Mouse (Mus musculus) kidney, postnatal 0 days (tissue): ENCODE data around the gene H2-T3. TPM values are rescaled to one million over a fixed set of nuclear protein-coding genes. Genes with fewer than 3 reads are reported as not detected.

Source experiments
- ATAC-seq: fragments of 200-750 bp; cut with Nextera tagmentation; replicated peaks from 2 replicates; pipeline ENCODE4 v1.8.0; 2017; ENCODE audit warnings: low read depth, moderate number of reproducible peaks, moderate TSS enrichment, moderate library complexity; ENCODE audit not compliant: low FRiP score
- DNase-seq: peaks from one replicate; pipeline ENCODE4 v3.0.0-alpha.2; 2016; ENCODE audit warnings: low spot score
- H3K27ac ChIP-seq: fragments of 300-500 bp; sonication (generic); 2 replicates; pipeline ENCODE4 v1.5.1; 2014; ENCODE audit warnings: mild to moderate bottlenecking
- H3K27me3 ChIP-seq: fragments of 300-500 bp; sonication (generic); 2 replicates; pipeline ENCODE4 v1.6.1; 2014; ENCODE audit warnings: low read length, mixed read lengths; ENCODE audit not compliant: insufficient read depth
- H3K36me3 ChIP-seq: fragments of 300-500 bp; sonication (generic); 2 replicates; pipeline ENCODE4 v1.6.1; 2014; ENCODE audit warnings: low read length, mixed read lengths; ENCODE audit not compliant: insufficient read depth
- H3K4me1 ChIP-seq: fragments of 300-500 bp; sonication (generic); replicated peaks from 2 replicates; pipeline ENCODE4 v1.6.1; 2014; ENCODE audit warnings: antibody characterized with exemption, low read length, mixed read lengths; ENCODE audit not compliant: insufficient read depth
- H3K4me2 ChIP-seq: fragments of 300-500 bp; sonication (generic); 2 replicates; pipeline ENCODE4 v1.6.1; 2014; ENCODE audit warnings: mild to moderate bottlenecking, low read length, moderate library complexity, mixed read lengths
- H3K4me3 ChIP-seq: fragments of 300-500 bp; sonication (generic); replicated peaks from 2 replicates; pipeline ENCODE4 v1.5.1; 2014; ENCODE audit warnings: low read depth, low read length
- H3K9ac ChIP-seq: fragments of 300-500 bp; sonication (generic); 2 replicates; pipeline ENCODE4 v1.6.1; 2014; ENCODE audit warnings: low read depth, low read length
- H3K9me3 ChIP-seq: fragments of 300-500 bp; sonication (generic); replicated peaks from 2 replicates; pipeline ENCODE4 v1.6.1; 2016; ENCODE audit warnings: low read length, inconsistent platforms, mixed read lengths
- CTCF ChIP-seq: IDR thresholded peaks from 2 replicates; pipeline ENCODE4 v1.5.1; 2016; ENCODE audit warnings: antibody characterized with exemption, low read depth, mild to moderate bottlenecking, moderate library complexity
- WGBS: fragments of 180-500 bp; shearing (Covaris S2); extraction: QIAGEN DNeasy Blood & Tissue Kit; methylation state at CpG from one replicate; pipeline ENCODE4 v1.1.7; 2014; 5-methylcytosine and 5-hydroxymethylcytosine counted together
- polyA plus RNA-seq: library from polyadenylated mRNA; unstranded; fragments of >200 nt; fragmentation: Nextera tagmentation; extraction: Ambion mirVana; gene quantifications from 2 replicates; pipeline ENCODE4 v1.2.1, GENCODE M21; 2015

The H2-T3 gene
- polyA plus RNA-seq, 1 experiment from 2014 or later, result not detected

- no peak for DNase-seq
- H3K27me3 ChIP-seq, result peaks cover 10% of the 10 kb centered on the region
Measured at GRCm38 (mm10) chr17:36201851-36202250, 11.8 kb upstream of the H2-T3 start.

GRCm38 (mm10) chr17:36198317-36198716 lies 8.2 kb upstream of the H2-T3 start:
- WGBS, result 19% methylated on average over 5 of the region's 5 CpGs
- Histone ChIP-seq H3K27ac (no peak overlapping the region), H3K4me2 (no peak overlapping the region), H3K9ac (no peak overlapping the region), H3K9me3 (no peaks in the 10 kb centered on the region), H3K4me3 (no peak overlapping the region), H3K4me1 (no peaks in the 10 kb centered on the region), H3K36me3 (no peaks in the 10 kb centered on the region), H3K27me3 (no peaks in the 10 kb centered on the region)
- peak; percentile 36 for ATAC-seq
- TF ChIP-seq CTCF, result peak; percentile 51
- DNase-seq, result no peak

More at GRCm38 (mm10) chr17:36201851-36202250, 11.8 kb upstream of the H2-T3 start:
- H3K4me1 ChIP-seq, result no peaks in the 10 kb centered on the region
- H3K9ac ChIP-seq, result no peak overlapping the region
- TF ChIP-seq CTCF, result no peak
- no peak for ATAC-seq
- WGBS, result 88% methylated on average over 2 of the region's 2 CpGs
- H3K9me3 ChIP-seq, result no peaks in the 10 kb centered on the region
- H3K4me3 ChIP-seq, result no peak overlapping the region
- no peak overlapping the region for H3K4me2 ChIP-seq
- no peaks in the 10 kb centered on the region for H3K36me3 ChIP-seq
- no peak overlapping the region for H3K27ac ChIP-seq

DNA sequence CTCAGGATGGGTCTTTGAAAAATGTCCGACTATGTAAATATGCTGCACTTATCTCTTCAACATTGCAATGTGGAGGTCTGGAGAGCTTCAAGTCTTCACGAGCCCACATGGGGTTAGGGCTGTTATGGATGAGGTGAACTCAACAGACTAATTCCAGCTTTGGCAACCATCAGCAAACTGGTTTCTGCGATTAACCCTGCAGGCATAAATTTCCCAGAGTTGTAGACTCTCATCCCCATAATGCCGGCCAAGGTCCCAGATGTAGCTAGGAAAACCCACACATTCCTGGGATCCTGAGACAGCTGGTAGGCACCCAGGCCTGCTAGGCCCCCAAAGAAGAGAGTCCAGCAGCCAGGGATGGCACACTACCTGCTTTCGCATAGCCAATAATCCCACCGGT lies 4.4 kb upstream of the H2-T3 start:
- Histone ChIP-seq H3K4me3 (no peak overlapping the region), H3K4me2 (no peak overlapping the region), H3K9me3 (no peaks in the 10 kb centered on the region), H3K36me3 (no peaks in the 10 kb centered on the region), H3K4me1 (no peaks in the 10 kb centered on the region), H3K27me3 (peaks cover 3% of the 10 kb centered on the region; the same call in 1 of the 2 replicates), H3K9ac (no peak overlapping the region), H3K27ac (no peak overlapping the region)
- ATAC-seq (no peak), DNase-seq (no peak)
- no peak for TF ChIP-seq CTCF
- WGBS, result 79% methylated on average over 6 of the region's 6 CpGs

GRCm38 (mm10) chr17:36193546-36194141 lies 3.6 kb upstream of the H2-T3 start:
- no peaks in the 10 kb centered on the region for H3K36me3 ChIP-seq
- no peak overlapping the region for H3K9ac ChIP-seq
- H3K27ac ChIP-seq, result no peak overlapping the region
- H3K27me3 ChIP-seq, result peaks cover 8% of the 10 kb centered on the region; the same call in 1 of the 2 replicates
- 31% methylated on average over 8 of the region's 8 CpGs for WGBS
- ATAC-seq (no peak), DNase-seq (peak; percentile 87)
- no peak overlapping the region for H3K4me2 ChIP-seq
- no peaks in the 10 kb centered on the region for H3K9me3 ChIP-seq
- TF ChIP-seq CTCF, result peak; percentile 88
- H3K4me3 ChIP-seq, result no peak overlapping the region
- H3K4me1 ChIP-seq, result no peaks in the 10 kb centered on the region

- Histone ChIP-seq H3K27me3 (peaks cover 8% of the 10 kb centered on the region; the same call in 1 of the 2 replicates), H3K36me3 (no peaks in the 10 kb centered on the region), H3K9me3 (no peaks in the 10 kb centered on the region), H3K27ac (no peak overlapping the region), H3K4me1 (no peaks in the 10 kb centered on the region), H3K4me2 (no peak overlapping the region), H3K4me3 (no peak overlapping the region), H3K9ac (no peak overlapping the region)
- no peak for DNase-seq
- ATAC-seq, result no peak
- 53% methylated on average over 2 of the region's 2 CpGs for WGBS
- TF ChIP-seq CTCF, result no peak
Measured at GRCm38 (mm10) chr17:36192371-36192770, 2.3 kb upstream of the H2-T3 start.

DNA sequence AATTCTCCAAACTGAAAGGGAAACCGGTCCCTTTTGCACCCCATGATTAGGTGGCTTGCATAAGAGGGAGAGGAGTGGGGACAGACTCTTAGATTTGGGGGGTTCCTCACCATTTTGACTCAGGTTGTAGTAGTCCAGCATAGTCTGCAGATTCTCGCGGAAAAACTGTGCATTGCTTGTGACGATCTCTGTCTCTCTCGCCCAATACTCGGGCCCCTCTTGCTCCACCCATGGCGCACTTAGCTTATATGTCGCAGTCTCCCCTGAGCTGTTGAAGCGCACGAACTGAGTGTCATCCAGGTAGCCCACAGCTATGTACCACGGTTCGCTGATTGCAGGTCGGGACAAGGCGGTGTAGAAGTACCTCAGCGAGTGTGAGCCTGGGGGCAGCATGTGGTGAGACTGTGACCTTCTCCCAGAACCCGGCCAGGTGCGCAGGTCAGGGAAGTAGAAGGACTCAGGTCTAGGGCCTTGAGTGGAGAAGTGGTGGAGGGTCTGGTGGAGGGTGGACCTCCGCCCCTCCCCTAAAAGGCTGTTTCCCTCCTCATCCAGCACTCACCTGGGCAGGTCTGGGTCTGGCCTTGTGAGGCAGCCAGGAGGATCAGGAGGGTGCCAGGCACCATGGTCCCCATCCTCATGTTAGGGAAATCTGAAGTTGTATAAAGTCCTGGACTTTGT lies 457 bp downstream of the H2-T3 start:
- Histone ChIP-seq H3K4me2 (no peak overlapping the region), H3K9ac (no peak overlapping the region), H3K4me1 (no peaks in the 10 kb centered on the region), H3K36me3 (no peaks in the 10 kb centered on the region), H3K27me3 (peaks cover 8% of the 10 kb centered on the region; the same call in 1 of the 2 replicates), H3K9me3 (no peaks in the 10 kb centered on the region), H3K27ac (no peak overlapping the region), H3K4me3 (no peak overlapping the region)
- TF ChIP-seq CTCF, result no peak
- DNase-seq, result no peak
- ATAC-seq, result no peak
- WGBS, result 33% methylated on average over 18 of the region's 18 CpGs
